Comparison of ENCODE assay signal across 10 mouse cellular contexts in genomic region chr7:144620721-144621681, GRCm38 (mm10). TPM values are rescaled to one million over a fixed set of nuclear protein-coding genes. Genes with fewer than 3 reads are reported as not detected.
DNase-seq lines count a peak whose midpoint lies in the region; ATAC-seq and TF ChIP-seq lines count a peak whose summit lies in the region.
"Had no signal": no experiment of that assay in that cellular context is flagged by ENCODE, and none has a peak within 500 bp of the region (broad histone marks: within the 10 kb centered on the region; RNA-seq: fewer than 3 reads in every experiment).

No protein-coding gene starts in this region.

- no peaks in the 10 kb centered on the region for H3K4me1 ChIP-seq in forebrain, postnatal 0 days (ENCODE audit: insufficient read depth)
- H3K4me1 ChIP-seq in forebrain, embryonic 14.5 days (ENCODE audit: control insufficient read depth, insufficient read depth, low read length), result peaks cover 4% of the 10 kb centered on the region
- H3K4me1 ChIP-seq in midbrain, embryonic 14.5 days (ENCODE audit: control insufficient read depth, insufficient read depth, low read length), result peaks cover 12% of the 10 kb centered on the region
- no peaks in the 10 kb centered on the region for H3K4me1 ChIP-seq in intestine, postnatal 0 days (replicated peaks; ENCODE audit: control insufficient read depth, insufficient read depth, low read length)
- H3K4me1 ChIP-seq: stomach, embryonic 15.5 days had no signal

- H3K27me3 ChIP-seq in forebrain, postnatal 0 days (ENCODE audit: insufficient read depth, low read length), result no peaks in the 10 kb centered on the region
- no peaks in the 10 kb centered on the region for H3K27me3 ChIP-seq in forebrain, embryonic 14.5 days (replicated peaks; ENCODE audit: control insufficient read depth, insufficient read depth, low read length)
- no peaks in the 10 kb centered on the region for H3K27me3 ChIP-seq in Patski
- H3K27me3 ChIP-seq in midbrain, embryonic 14.5 days (ENCODE audit: control insufficient read depth, insufficient read depth, low read length), result no peaks in the 10 kb centered on the region
- H3K27me3 ChIP-seq in intestine, postnatal 0 days (replicated peaks; ENCODE audit: control insufficient read depth, insufficient read depth, low read length), result no peaks in the 10 kb centered on the region
- H3K27me3 ChIP-seq: stomach, embryonic 15.5 days had no signal

- H3K9me3 ChIP-seq in forebrain, postnatal 0 days (ENCODE audit: low read length), result no peaks in the 10 kb centered on the region
- H3K9me3 ChIP-seq in forebrain, embryonic 14.5 days (replicated peaks; ENCODE audit: control insufficient read depth, low read length), result no peaks in the 10 kb centered on the region
- no peaks in the 10 kb centered on the region for H3K9me3 ChIP-seq in midbrain, embryonic 14.5 days (ENCODE audit: control insufficient read depth, low read length)
- 0 out of 2 replicates have a peak, but pooled peaks cover 5% of the 10 kb centered on the region for H3K9me3 ChIP-seq in intestine, postnatal 0 days (ENCODE audit: control insufficient read depth)
- H3K9me3 ChIP-seq: stomach, embryonic 15.5 days had no signal

- peak; percentile 34 for DNase-seq in forebrain, postnatal 0 days
- DNase-seq in forebrain, embryonic 14.5 days (ENCODE audit: low spot score), result no peak
- no peak for DNase-seq in Patski (ENCODE audit: low read depth, low spot score)
- peak; percentile 3 for DNase-seq in layer of hippocampus, adult 9-10 months (ENCODE audit: low spot score)
- peak; percentile 61 for DNase-seq in midbrain, embryonic 14.5 days
- no peak for DNase-seq in kidney, postnatal 14 days
- DNase-seq in urinary bladder, postnatal 25 days (ENCODE audit: low spot score), result no peak

- no peak overlapping the region for H3K4me2 ChIP-seq in forebrain, postnatal 0 days (ENCODE audit: low read depth)
- no peak overlapping the region for H3K4me2 ChIP-seq in forebrain, embryonic 14.5 days (ENCODE audit: low read length)
- H3K4me2 ChIP-seq in midbrain, embryonic 14.5 days (ENCODE audit: low read length), result no peak overlapping the region
- no peak overlapping the region for H3K4me2 ChIP-seq in intestine, postnatal 0 days (replicated peaks; ENCODE audit: low read depth)
- H3K4me2 ChIP-seq: stomach, embryonic 15.5 days had no signal

- POLR2A ChIA-PET in Patski (lab: Charles Lee), result no interaction called here

- in situ Hi-C loops in Patski (cut with MboI; ENCODE audit: low pct_unique_long_range_greater_than_20kb), result no loop called here

- CTCF ChIA-PET in Patski (lab: Charles Lee), result interaction anchor here (1.4 kb wide), 1 partner anchor 13 kb away, joined by 3 read pairs; no protein-coding TSS in a partner anchor

- no peak overlapping the region for H3K27ac ChIP-seq in forebrain, postnatal 0 days (ENCODE audit: low read depth, low read length)
- no peak overlapping the region for H3K27ac ChIP-seq in forebrain, embryonic 14.5 days (ENCODE audit: low read depth, low read length)
- no peak overlapping the region for H3K27ac ChIP-seq in midbrain, embryonic 14.5 days (replicated peaks; ENCODE audit: low read depth, low read length)
- H3K27ac ChIP-seq in intestine, postnatal 0 days (ENCODE audit: low read depth, low read length), result no peak overlapping the region
- H3K27ac ChIP-seq: macrophage; stomach, embryonic 15.5 days had no signal

- TF ChIP-seq CTCF in forebrain, postnatal 0 days (IDR thresholded peaks at IDR 0.05; ENCODE audit: low read depth), result no peak
- no peak for TF ChIP-seq CTCF in Patski (IDR thresholded peaks at IDR 0.05)
- TF ChIP-seq CTCF in intestine, postnatal 0 days (IDR thresholded peaks at IDR 0.05; ENCODE audit: low read depth), result no peak

- 56% methylated on average over 22 of the region's 22 CpGs for WGBS in forebrain, postnatal 0 days
- WGBS in forebrain, embryonic 14.5 days, result 75% methylated on average over 22 of the region's 22 CpGs
- 54% methylated on average over 22 of the region's 22 CpGs for WGBS in midbrain, embryonic 14.5 days
- WGBS in intestine, postnatal 0 days, result 68% methylated on average over 22 of the region's 22 CpGs

- no peaks in the 10 kb centered on the region for H3K36me3 ChIP-seq in forebrain, postnatal 0 days (ENCODE audit: insufficient read depth)
- H3K36me3 ChIP-seq in forebrain, embryonic 14.5 days (ENCODE audit: control insufficient read depth, insufficient read depth, low read length), result no peaks in the 10 kb centered on the region
- H3K36me3 ChIP-seq in midbrain, embryonic 14.5 days (ENCODE audit: control insufficient read depth, insufficient read depth, low read length), result no peaks in the 10 kb centered on the region
- H3K36me3 ChIP-seq in intestine, postnatal 0 days (ENCODE audit: control insufficient read depth, insufficient read depth), result no peaks in the 10 kb centered on the region

- no peak overlapping the region for H3K9ac ChIP-seq in forebrain, postnatal 0 days
- H3K9ac ChIP-seq in forebrain, embryonic 14.5 days (ENCODE audit: low read length), result no peak overlapping the region
- no peak overlapping the region for H3K9ac ChIP-seq in midbrain, embryonic 14.5 days (replicated peaks; ENCODE audit: low read length)
- no peak overlapping the region for H3K9ac ChIP-seq in intestine, postnatal 0 days (ENCODE audit: low read depth, low read length)
- H3K9ac ChIP-seq: stomach, embryonic 15.5 days had no signal

- ATAC-seq in forebrain, postnatal 0 days, result peak; percentile 51
- no peak for ATAC-seq in forebrain, embryonic 14.5 days
- peak; percentile 42 for ATAC-seq in Patski
- no peak for ATAC-seq in midbrain, embryonic 14.5 days (ENCODE audit: low FRiP score, low TSS enrichment)
- ATAC-seq in intestine, postnatal 0 days, result no peak; the same call in 1 of the 2 replicates

- no peak overlapping the region for H3K4me3 ChIP-seq in forebrain, postnatal 0 days (ENCODE audit: low read depth, low read length)
- H3K4me3 ChIP-seq in forebrain, embryonic 14.5 days (ENCODE audit: low read depth, low read length), result no peak overlapping the region
- no peak overlapping the region for H3K4me3 ChIP-seq in midbrain, embryonic 14.5 days (replicated peaks; ENCODE audit: low read depth, low read length)
- no peak overlapping the region for H3K4me3 ChIP-seq in intestine, postnatal 0 days (ENCODE audit: low read depth, low read length)
- H3K4me3 ChIP-seq: stomach, embryonic 15.5 days had no signal

RNA-seq across cellular contexts. Expression of gene Fadd, which starts 38.7 kb away (rescaled TPM):
- 2.6 and 2.7 TPM in 2 replicates for total RNA-seq in forebrain, postnatal 0 days (2014; rRNA removed)
- polyA plus RNA-seq in forebrain, postnatal 0 days (2015; fragmentation: Nextera tagmentation; extraction: Ambion mirVana), result 2.5 and 3.0 TPM in 2 replicates
- polyA plus RNA-seq in forebrain, embryonic 14.5 days (2014; fragmentation: Nextera tagmentation; extraction: Ambion mirVana), result 6.7 and 7.2 TPM in 2 replicates
- polyA plus RNA-seq in Patski (2021), result 7.7 TPM
- polyA plus RNA-seq in midbrain, embryonic 14.5 days (2014; fragmentation: Nextera tagmentation; extraction: Ambion mirVana), result 4.2 and 6.1 TPM in 2 replicates
- 12.5 and 13.4 TPM in 2 replicates for polyA plus RNA-seq in intestine, postnatal 0 days (2015; fragmentation: Nextera tagmentation; extraction: Ambion mirVana)

Comparison
In these comparisons a context has a peak if more than half of its experiments do, and no peak if none do; other contexts are left out.
1. ATAC-seq: peak in forebrain, postnatal 0 days (single experiment) and Patski (single experiment); none in forebrain, embryonic 14.5 days (single experiment), midbrain, embryonic 14.5 days (single experiment) and intestine, postnatal 0 days (single experiment).
2. DNase-seq: peak in forebrain, postnatal 0 days (single experiment), layer of hippocampus, adult 9-10 months (single experiment) and midbrain, embryonic 14.5 days (single experiment); none in forebrain, embryonic 14.5 days (single experiment), Patski (single experiment), kidney, postnatal 14 days (single experiment) and urinary bladder, postnatal 25 days (single experiment).